Mouse (Mus musculus) midbrain, postnatal 0 days (tissue): Measurements from ENCODE around the gene Dcdc2a. TPM values are rescaled to one million over a fixed set of nuclear protein-coding genes. Genes with fewer than 3 reads are reported as not detected.

Experiments
- ATAC-seq: fragments of 200-750 bp; cut with Nextera tagmentation; 2 replicates; pipeline ENCODE4 v1.8.0; 2017; ENCODE audit warnings: moderate number of reproducible peaks, mild to moderate bottlenecking, moderate TSS enrichment, moderate library complexity; ENCODE audit not compliant: low FRiP score
- DNase-seq: peaks from one replicate; pipeline ENCODE4 v3.0.0-alpha.2; 2015; ENCODE audit warnings: low spot score
- H3K27ac ChIP-seq: fragments of 300-500 bp; sonication (generic); 2 replicates; pipeline ENCODE4 v1.5.1; 2014; ENCODE audit warnings: low read depth, mild to moderate bottlenecking, low read length, mixed read lengths
- H3K27me3 ChIP-seq: fragments of 300-500 bp; sonication (generic); 2 replicates; pipeline ENCODE4 v1.6.1; 2014; ENCODE audit warnings: low read length, control low read depth, mixed read lengths; ENCODE audit not compliant: insufficient read depth
- H3K36me3 ChIP-seq: fragments of 300-500 bp; sonication (generic); 2 replicates; pipeline ENCODE4 v1.6.1; 2014; ENCODE audit warnings: low read length, control low read depth, mixed read lengths; ENCODE audit not compliant: insufficient read depth
- H3K4me1 ChIP-seq: fragments of 300-500 bp; sonication (generic); 2 replicates; pipeline ENCODE4 v1.6.1; 2014; ENCODE audit warnings: mild to moderate bottlenecking, control low read depth, antibody characterized with exemption, low read length, mixed read lengths; ENCODE audit not compliant: insufficient read depth
- H3K4me2 ChIP-seq: fragments of 300-500 bp; sonication (generic); 2 replicates; pipeline ENCODE4 v1.6.1; 2014; ENCODE audit warnings: low read depth, mild to moderate bottlenecking, low read length, mixed read lengths; ENCODE audit not compliant: poor library complexity, severe bottlenecking
- H3K4me3 ChIP-seq: fragments of 300-500 bp; sonication (generic); 2 replicates; pipeline ENCODE4 v1.5.1; 2014; ENCODE audit warnings: low read depth, mild to moderate bottlenecking, low read length, moderate library complexity
- H3K9ac ChIP-seq: fragments of 300-500 bp; sonication (generic); replicated peaks from 2 replicates; pipeline ENCODE4 v1.6.1; 2014; ENCODE audit warnings: mild to moderate bottlenecking, low read length, moderate library complexity, mixed read lengths; ENCODE audit not compliant: poor library complexity, severe bottlenecking
- H3K9me3 ChIP-seq: fragments of 300-500 bp; sonication (generic); 2 replicates; pipeline ENCODE4 v1.6.1; 2016; ENCODE audit warnings: low read length, control low read depth
- CTCF ChIP-seq: IDR thresholded peaks from 2 replicates; pipeline ENCODE4 v1.5.1; 2016; ENCODE audit warnings: antibody characterized with exemption, mild to moderate bottlenecking
- WGBS: fragments of 180-500 bp; shearing (Covaris S2); extraction: QIAGEN DNeasy Blood & Tissue Kit; methylation state at CpG from one replicate; pipeline ENCODE4 v1.1.7; 2014; 5-methylcytosine and 5-hydroxymethylcytosine counted together
- polyA plus RNA-seq: library from polyadenylated mRNA; unstranded; fragments of >200 nt; fragmentation: Nextera tagmentation; extraction: Ambion mirVana; gene quantifications from 2 replicates; pipeline ENCODE4 v1.2.1, GENCODE M21; 2015
- total RNA-seq: library from RNA; depleted of rRNA; stranded (reverse); fragments of >200 nt; gene quantifications from 2 replicates; pipeline ENCODE4 v1.2.3, GENCODE M21; 2014

The Dcdc2a gene
- total and polyA plus RNA-seq, 2 experiments from 2014 or later = 1.5 to 8.0 TPM

- no peak for TF ChIP-seq CTCF
- H3K4me1 ChIP-seq = no peaks in the 10 kb centered on the region
- no peak overlapping the region for H3K4me3 ChIP-seq
- H3K4me2 ChIP-seq = no peak overlapping the region
- H3K27ac ChIP-seq = no peak overlapping the region
- no peak for ATAC-seq
- no peak for DNase-seq
- H3K27me3 ChIP-seq = no peaks in the 10 kb centered on the region
- 71% methylated on average over 5 of the region's 5 CpGs for WGBS
- H3K36me3 ChIP-seq = no peaks in the 10 kb centered on the region
- H3K9ac ChIP-seq = no peak overlapping the region
- H3K9me3 ChIP-seq = no peaks in the 10 kb centered on the region
These were observed 42.8 kb downstream of the Dcdc2a start for GRCm38 (mm10) chr13:25098578-25098977.

GRCm38 (mm10) chr13:25099508-25099907, 43.7 kb downstream of the Dcdc2a start:
- Histone ChIP-seq H3K36me3 (no peaks in the 10 kb centered on the region), H3K4me2 (no peak overlapping the region), H3K4me3 (no peak overlapping the region), H3K9me3 (no peaks in the 10 kb centered on the region), H3K4me1 (no peaks in the 10 kb centered on the region), H3K27ac (no peak overlapping the region), H3K9ac (no peak overlapping the region), H3K27me3 (no peaks in the 10 kb centered on the region)
- no peak for TF ChIP-seq CTCF
- ATAC-seq (no peak), DNase-seq (no peak)
- WGBS = 60% methylated on average over 3 of the region's 3 CpGs

GRCm38 (mm10) chr13:25100581-25100980, 44.8 kb downstream of the Dcdc2a start:
- no peak for TF ChIP-seq CTCF
- 76% methylated on average over 6 of the region's 6 CpGs for WGBS

DNA sequence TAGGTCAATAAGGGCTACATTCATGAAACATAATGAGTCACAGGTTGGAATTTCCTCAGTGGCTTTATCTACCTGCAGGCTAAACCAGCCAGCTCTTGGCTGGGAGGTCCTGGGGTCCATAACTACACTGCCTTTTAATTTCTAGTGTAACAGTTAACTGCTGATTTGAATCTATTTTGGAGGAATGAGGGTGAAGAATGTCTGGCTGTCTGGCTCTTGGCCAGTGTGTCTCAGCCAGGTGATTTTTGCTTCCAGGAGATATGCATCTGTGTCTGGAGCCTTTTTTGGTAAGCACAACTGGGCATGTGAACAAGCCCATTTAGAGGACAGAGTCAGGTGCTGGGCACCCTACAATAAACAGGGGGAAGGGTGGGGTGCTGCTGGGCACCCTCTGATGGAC, 49.9 kb downstream of the Dcdc2a start:
- Histone ChIP-seq H3K4me3 (no peak overlapping the region), H3K27ac (no peak overlapping the region), H3K4me1 (no peaks in the 10 kb centered on the region), H3K27me3 (no peaks in the 10 kb centered on the region), H3K4me2 (no peak overlapping the region), H3K9ac (no peak overlapping the region), H3K36me3 (no peaks in the 10 kb centered on the region), H3K9me3 (no peaks in the 10 kb centered on the region)
- TF ChIP-seq CTCF = no peak
- DNase-seq (no peak), ATAC-seq (no peak)

More at GRCm38 (mm10) chr13:25100581-25100980, 44.8 kb downstream of the Dcdc2a start:
- H3K36me3 ChIP-seq = no peaks in the 10 kb centered on the region
- H3K27me3 ChIP-seq = no peaks in the 10 kb centered on the region
- no peak overlapping the region for H3K4me3 ChIP-seq
- no peak overlapping the region for H3K4me2 ChIP-seq
- no peak overlapping the region for H3K9ac ChIP-seq
- no peaks in the 10 kb centered on the region for H3K9me3 ChIP-seq
- DNase-seq (no peak), ATAC-seq (no peak)
- no peaks in the 10 kb centered on the region for H3K4me1 ChIP-seq
- no peak overlapping the region for H3K27ac ChIP-seq

GRCm38 (mm10) chr13:25106740-25107139, 50.9 kb downstream of the Dcdc2a start:
- Histone ChIP-seq H3K27me3 (no peaks in the 10 kb centered on the region), H3K4me2 (no peak overlapping the region), H3K9ac (no peak overlapping the region), H3K27ac (no peak overlapping the region), H3K9me3 (no peaks in the 10 kb centered on the region), H3K4me1 (no peaks in the 10 kb centered on the region), H3K4me3 (no peak overlapping the region), H3K36me3 (no peaks in the 10 kb centered on the region)
- DNase-seq (no peak), ATAC-seq (no peak)
- 87% methylated on average over 5 of the region's 5 CpGs for WGBS
- TF ChIP-seq CTCF = no peak

- no peak for ATAC-seq
- WGBS = 91% methylated on average over 3 of the region's 3 CpGs
- Histone ChIP-seq H3K27me3 (no peaks in the 10 kb centered on the region), H3K4me3 (no peak overlapping the region), H3K4me2 (no peak overlapping the region), H3K27ac (no peak overlapping the region), H3K9ac (no peak overlapping the region), H3K9me3 (no peaks in the 10 kb centered on the region), H3K36me3 (no peaks in the 10 kb centered on the region), H3K4me1 (no peaks in the 10 kb centered on the region)
- no peak for TF ChIP-seq CTCF
- DNase-seq = no peak
These were observed 52.5 kb downstream of the Dcdc2a start for GRCm38 (mm10) chr13:25108353-25108752.
